Mouse (Mus musculus) layer of hippocampus, postnatal 25 days (tissue): ENCODE data around the gene Ddx27. TPM values are rescaled to one million over a fixed set of nuclear protein-coding genes. Genes with fewer than 3 reads are reported as not detected.
A peak's percentile ranks its signal among the peaks of the same experiment; 100 is the strongest.

Source experiments
- DNase-seq, 2 experiments: peaks; one replicate each; pipeline ENCODE4 v3.0.0; 2022; ENCODE audit warnings: mixed read lengths in 2 of 2, low spot score in 1 of 2; ENCODE audit errors: extremely low spot score in 1 of 2
- total RNA-seq, 2 experiments: library from RNA; stranded (reverse); gene quantifications; 2 replicates each; pipeline ENCODE4 v1.2.3; 2021

Gene Ddx27
- total RNA-seq, 2 experiments from 2014 or later = 26.8 to 32.6 TPM

DNA sequence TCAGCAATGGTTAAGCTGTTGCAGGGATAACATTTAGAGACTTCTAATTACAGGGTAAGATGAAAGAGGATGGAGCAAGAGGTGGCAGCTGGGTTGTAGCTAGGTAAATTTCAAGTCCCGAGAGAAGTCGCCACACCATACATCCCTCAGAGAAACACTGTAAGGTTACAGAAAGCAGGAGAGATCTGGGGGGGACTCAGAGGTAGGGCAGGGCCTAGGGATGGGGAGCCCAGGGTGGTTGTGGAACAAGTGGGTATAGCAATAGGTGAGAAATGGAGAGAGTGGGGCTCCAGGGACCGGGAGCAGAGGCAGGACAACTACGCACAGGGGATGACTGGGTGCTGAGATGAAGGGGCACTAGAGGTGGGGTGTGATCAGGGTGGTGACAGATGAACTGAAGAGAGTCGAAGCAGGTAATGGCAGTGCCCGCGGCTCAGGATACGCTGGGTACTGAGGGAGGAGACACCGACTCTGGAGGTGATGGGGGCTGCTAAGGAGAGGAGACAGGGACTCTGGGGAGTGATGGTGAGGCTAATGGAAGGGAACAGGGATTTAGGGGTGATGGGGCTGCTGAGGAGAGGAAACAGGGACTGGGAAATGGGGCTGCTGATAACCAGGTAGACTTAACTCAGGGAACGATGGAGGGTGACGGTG lies 46.5 kb downstream of the Ddx27 start:
- DNase-seq = no peak

DNA sequence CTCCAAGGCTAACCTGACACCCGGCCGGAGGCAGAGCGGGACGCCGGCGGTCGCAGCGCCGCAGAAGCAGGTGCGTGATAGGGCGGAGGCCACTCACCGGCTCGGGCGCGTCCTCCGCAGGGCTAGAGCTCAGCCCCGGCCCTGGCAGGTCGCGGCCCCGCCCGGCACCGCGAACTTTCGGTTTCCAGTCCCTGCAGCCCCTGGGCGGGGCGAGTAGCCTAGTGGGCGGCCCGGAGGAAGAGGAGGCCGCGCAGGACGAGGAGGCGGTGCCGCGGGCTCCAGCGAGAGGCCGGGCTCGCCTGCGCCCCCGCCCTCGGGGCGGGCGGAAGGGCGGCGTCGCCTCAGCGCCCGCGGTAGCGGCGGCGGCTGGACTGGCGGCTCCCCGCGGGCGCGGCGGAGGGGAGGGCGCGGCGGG lies 47.5 kb downstream of the Ddx27 start:
- DNase-seq = peak in 1 of 2 experiments; percentile 62

GRCm38 (mm10) chr2:167062965-167063880 lies 48.2 kb downstream of the Ddx27 start, which contains the start of gene Znfx1:
TSS of gene Znfx1 (minus strand) at chr2:167063015.
- DNase-seq = peak; percentile 98 to 100

GRCm38 (mm10) chr2:167063906-167064496 lies 49.0 kb downstream of the Ddx27 start:
- DNase-seq = no peak

DNA sequence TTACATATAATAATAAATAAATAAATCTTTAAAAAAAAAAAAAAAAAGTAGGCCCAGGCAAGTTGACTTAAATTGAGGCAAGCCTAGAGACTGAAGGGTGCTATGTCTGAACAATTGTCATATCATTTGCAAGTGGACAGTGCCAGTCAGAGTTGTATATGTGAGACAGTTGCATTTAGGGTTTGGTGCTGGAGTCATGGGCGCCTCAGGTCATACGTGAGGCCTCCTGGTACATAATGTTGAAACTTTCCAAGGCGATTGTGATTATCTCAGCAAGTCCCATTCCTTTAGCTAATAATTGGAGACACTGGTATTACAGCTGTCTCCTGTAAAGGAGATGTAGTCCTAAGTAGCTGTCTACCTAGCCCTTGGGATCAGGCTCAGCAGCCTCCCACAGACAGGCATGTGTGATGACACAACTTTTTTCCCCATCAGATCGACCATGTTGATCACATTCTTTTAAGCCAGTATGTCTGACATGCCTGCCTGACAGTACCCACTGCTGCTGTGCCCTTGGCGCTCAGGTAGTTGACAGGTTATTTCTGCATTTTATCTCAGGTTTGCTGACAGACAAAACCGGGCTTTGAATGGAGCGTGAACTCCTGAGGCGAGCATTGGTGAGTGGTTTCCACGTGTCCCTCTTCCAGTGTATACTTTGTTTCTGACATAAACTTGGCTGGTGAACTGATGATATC lies 49.8 kb downstream of the Ddx27 start:
- DNase-seq = no peak

- DNase-seq = no peak
Measured at GRCm38 (mm10) chr2:167066031-167066430, 51.0 kb downstream of the Ddx27 start.

GRCm38 (mm10) chr2:167066528-167067516 lies 51.8 kb downstream of the Ddx27 start:
- no peak for DNase-seq

- DNase-seq = no peak
Measured at GRCm38 (mm10) chr2:167067575-167067974, 52.6 kb downstream of the Ddx27 start.

DNA sequence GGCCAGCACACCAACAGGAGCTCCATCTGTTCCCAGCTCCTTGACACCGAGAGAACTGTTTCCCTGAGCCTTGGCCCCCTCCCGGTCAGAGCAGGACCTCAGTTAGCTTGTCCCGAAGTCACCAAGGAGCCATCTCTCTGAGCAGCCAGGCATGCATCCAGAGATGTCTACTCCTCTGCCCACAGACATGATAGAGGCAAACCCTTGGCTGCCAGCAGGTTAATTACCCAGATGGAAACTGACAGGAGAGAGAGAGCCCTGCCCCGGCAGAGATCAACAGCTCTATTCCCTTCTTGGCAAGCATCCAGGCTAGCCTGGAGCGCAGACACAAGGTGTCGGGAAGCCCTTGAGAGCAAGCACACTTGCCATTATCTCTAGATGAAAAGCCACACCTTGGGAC lies 55.3 kb downstream of the Ddx27 start:
- DNase-seq = no peak

DNA sequence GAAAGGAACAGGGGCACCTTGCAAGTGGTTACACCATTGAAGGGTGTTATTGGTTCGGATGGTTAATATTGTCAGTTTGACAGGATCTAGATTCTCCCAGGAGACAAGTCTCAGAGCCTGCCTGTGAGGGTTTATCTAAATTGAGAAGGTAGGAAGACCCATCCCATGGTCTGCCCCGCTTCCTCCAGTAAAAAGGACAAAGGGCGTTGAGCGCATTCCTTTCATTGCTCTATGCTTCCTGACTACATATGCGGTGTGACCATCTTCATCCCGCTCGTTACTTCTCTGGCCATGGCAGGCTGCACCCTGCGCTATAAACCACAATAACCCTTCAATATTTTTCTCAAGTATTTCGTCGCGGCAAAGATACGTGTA lies 56.3 kb downstream of the Ddx27 start:
- DNase-seq = no peak

GRCm38 (mm10) chr2:167071641-167072601 lies 56.9 kb downstream of the Ddx27 start:
- DNase-seq = peak; percentile 99 to 100

- no peak for DNase-seq
Measured at GRCm38 (mm10) chr2:167074587-167074986, 59.6 kb downstream of the Ddx27 start.

GRCm38 (mm10) chr2:167076352-167076751 lies 61.4 kb downstream of the Ddx27 start:
- no peak for DNase-seq

DNA sequence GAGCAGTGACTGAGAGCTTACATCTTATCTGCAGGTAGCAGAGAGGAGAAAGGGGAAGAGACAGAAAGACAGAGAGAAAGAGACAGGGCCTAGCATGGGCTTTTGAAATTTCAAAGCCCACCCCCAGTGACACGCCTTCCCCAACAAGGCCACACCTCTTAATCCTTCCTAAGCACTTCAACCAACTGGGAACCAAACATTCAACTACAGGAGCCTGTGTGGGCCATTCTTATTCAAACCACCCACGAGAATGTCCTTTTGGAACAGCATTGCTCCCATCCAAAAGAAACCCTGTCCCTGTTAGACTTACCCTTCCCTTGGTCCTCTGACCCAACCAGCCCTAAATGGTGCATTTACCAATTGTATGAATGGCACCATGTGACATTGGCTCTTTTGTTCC lies 61.8 kb downstream of the Ddx27 start:
- DNase-seq = no peak

- DNase-seq = no peak
Measured at GRCm38 (mm10) chr2:167077199-167077962, 62.4 kb downstream of the Ddx27 start.

DNA sequence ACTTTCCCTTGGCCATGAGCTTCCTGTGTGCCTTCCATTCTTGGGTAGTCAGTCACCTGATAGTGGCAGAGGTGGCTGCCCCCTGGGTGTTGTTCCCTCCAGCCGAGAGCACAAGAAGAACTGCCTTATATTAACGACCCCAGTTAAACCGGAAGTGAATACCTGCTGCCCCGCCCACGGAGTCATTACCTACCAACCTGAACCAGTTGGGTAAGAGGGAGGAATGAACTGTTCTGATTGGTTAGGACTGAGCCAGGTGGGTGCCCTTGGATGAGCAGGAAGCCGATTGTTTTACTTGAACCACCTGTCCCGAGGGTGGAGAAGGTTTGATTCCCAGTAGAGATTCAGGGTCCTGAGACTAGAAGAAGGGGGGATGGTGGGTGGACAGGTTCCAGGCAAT lies 63.5 kb downstream of the Ddx27 start:
- DNase-seq = no peak

DNA sequence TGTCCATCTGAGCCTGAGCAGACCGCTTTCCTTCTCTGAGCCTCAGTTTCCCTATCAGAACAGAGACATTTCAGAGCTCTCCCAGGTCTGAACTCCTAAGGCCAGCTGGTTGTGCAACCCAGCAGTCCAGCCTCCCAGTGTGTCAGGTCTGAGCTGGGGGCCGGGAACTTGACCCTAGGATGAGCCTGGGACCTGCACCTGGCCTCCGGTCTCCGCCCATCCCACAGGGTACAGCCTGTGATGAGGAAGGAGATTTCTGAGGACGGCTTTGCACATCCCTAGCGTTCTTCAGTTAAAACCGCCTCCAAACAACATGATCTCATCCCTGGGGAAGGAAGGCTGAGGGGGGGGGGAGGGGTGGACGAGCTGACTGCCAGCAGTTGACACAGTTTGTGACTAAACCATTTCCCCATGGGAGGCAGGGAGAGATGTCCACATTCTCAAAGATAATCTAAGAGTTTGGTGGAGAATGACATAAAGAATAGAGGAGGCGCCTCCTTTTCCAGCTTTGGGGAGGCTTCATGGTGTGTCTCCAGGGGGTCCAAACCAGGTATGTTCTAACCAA lies 64.0 kb downstream of the Ddx27 start:
- no peak for DNase-seq
